Mouse (Mus musculus) heart, postnatal 14 days (tissue): ENCODE measurements at regions not wholly inside any gene's neighbourhood (a gene's known extent, or its start where the extent isn't known, plus 50 kb on each side); places are given as distances from the start of the nearest gene placed in this dataset.

Experiments
- DNase-seq, 2 experiments: peaks; one replicate each; pipeline ENCODE4 v3.0.0; 2021 to 2022
- intact Hi-C: fragments of 180-260 bp; cut with DNase I; formaldehyde crosslinking; loops from one replicate; pipeline ENCODE4 v1.15.1; 2025

GRCm38 (mm10) chr15:11774717-11775116 is 132.4 kb downstream of the Npr3 start:
- intact Hi-C loops: no loop called here
- no peak for DNase-seq

GRCm38 (mm10) chr15:11770596-11770995 is 136.5 kb downstream of the Npr3 start:
- no peak for DNase-seq
- intact Hi-C loops: no loop called here

- DNase-seq: no peak
- intact Hi-C loops: no loop called here
These were observed 149.1 kb downstream of the Npr3 start for GRCm38 (mm10) chr15:11757963-11758362.

- intact Hi-C loops: no loop called here
These were observed 150.3 kb downstream of the Npr3 start for GRCm38 (mm10) chr15:11756786-11757185.

GRCm38 (mm10) chr15:11753216-11753615 is 153.9 kb downstream of the Npr3 start:
- DNase-seq: peak; percentile 52 to 62
- intact Hi-C loops: loop anchor here (1.0 to 5.0 kb wide), 3 partner anchors 158 to 346 kb away; no protein-coding TSS in a partner anchor

More at GRCm38 (mm10) chr15:11756786-11757185, 150.3 kb downstream of the Npr3 start:
- no peak for DNase-seq

- DNase-seq: no peak
- intact Hi-C loops: loop anchor here (5.0 kb wide), 1 partner anchor 344 kb away; no protein-coding TSS in a partner anchor
These were observed 156.2 kb downstream of the Npr3 start for GRCm38 (mm10) chr15:11750893-11751292.

- DNase-seq: no peak
- intact Hi-C loops: no loop called here
These were observed 157.6 kb downstream of the Npr3 start for GRCm38 (mm10) chr15:11749509-11749908.

- intact Hi-C loops: no loop called here
These were observed 158.8 kb downstream of the Npr3 start for GRCm38 (mm10) chr15:11748306-11748705.

GRCm38 (mm10) chr15:11746754-11747153 is 160.3 kb downstream of the Npr3 start:
- DNase-seq: no peak

More at GRCm38 (mm10) chr15:11748306-11748705, 158.8 kb downstream of the Npr3 start:
- no peak for DNase-seq

GRCm38 (mm10) chr15:11745629-11746372 is 161.3 kb downstream of the Npr3 start:
- intact Hi-C loops: no loop called here
- no peak for DNase-seq

More at GRCm38 (mm10) chr15:11746754-11747153, 160.3 kb downstream of the Npr3 start:
- intact Hi-C loops: no loop called here

- no peak for DNase-seq
- intact Hi-C loops: loop anchor here (5.0 kb wide), 1 partner anchor 153 kb away; no protein-coding TSS in a partner anchor
These were observed 162.2 kb downstream of the Npr3 start for GRCm38 (mm10) chr15:11744903-11745302.

- no peak for DNase-seq
- intact Hi-C loops: loop anchor here (5.0 kb wide), 1 partner anchor 152 kb away; no protein-coding TSS in a partner anchor
These were observed 162.8 kb downstream of the Npr3 start for GRCm38 (mm10) chr15:11744296-11744695.

GRCm38 (mm10) chr15:11742820-11743219 is 164.3 kb downstream of the Npr3 start:
- intact Hi-C loops: loop anchor here (5.0 kb wide), 1 partner anchor 151 kb away; no protein-coding TSS in a partner anchor
- no peak for DNase-seq

- intact Hi-C loops: loop anchor here (5.0 kb wide), 1 partner anchor 150 kb away; no protein-coding TSS in a partner anchor
- no peak for DNase-seq
These were observed 164.7 kb downstream of the Npr3 start for GRCm38 (mm10) chr15:11742346-11742729.

- intact Hi-C loops: loop anchor here (5.0 kb wide), 1 partner anchor 149 kb away; no protein-coding TSS in a partner anchor
These were observed 165.3 kb downstream of the Npr3 start for GRCm38 (mm10) chr15:11741598-11742345.

GRCm38 (mm10) chr15:11737436-11738000 is 169.6 kb downstream of the Npr3 start:
- no peak for DNase-seq
- intact Hi-C loops: no loop called here

More at GRCm38 (mm10) chr15:11741598-11742345, 165.3 kb downstream of the Npr3 start:
- no peak for DNase-seq

- DNase-seq: no peak
- intact Hi-C loops: no loop called here
These were observed 172.3 kb downstream of the Npr3 start for GRCm38 (mm10) chr15:11734639-11735265.

GRCm38 (mm10) chr15:11729381-11729780 is 177.7 kb downstream of the Npr3 start:
- intact Hi-C loops: no loop called here
- DNase-seq: no peak

- DNase-seq: no peak
These were observed 181.2 kb downstream of the Npr3 start for GRCm38 (mm10) chr15:11725620-11726530.

More at GRCm38 (mm10) chr15:11725620-11726530, 181.2 kb downstream of the Npr3 start:
- intact Hi-C loops: no loop called here
